Mouse (Mus musculus): ENCODE data around the gene Tmem234.

The Tmem234 gene

GRCm38 (mm10) chr4:129578466-129578865 is 22.0 kb upstream of the Tmem234 start, which contains the start of gene Fam167b:
TSS of gene Fam167b (minus strand) at chr4:129578549.
- no peak for DNase-seq (ENCODE audit: low read depth, low spot score)

GRCm38 (mm10) chr4:129580347-129580746 is 20.1 kb upstream of the Tmem234 start:
- DNase-seq (ENCODE audit: low read depth, low spot score), result no peak

GRCm38 (mm10) chr4:129582251-129582650 is 18.2 kb upstream of the Tmem234 start:
- no peak for DNase-seq (ENCODE audit: low read depth, low spot score)

GRCm38 (mm10) chr4:129584370-129584769 is 16.1 kb upstream of the Tmem234 start:
- DNase-seq (ENCODE audit: low read depth, low spot score), result no peak

- DNase-seq (ENCODE audit: low read depth, low spot score), result no peak
Measured at GRCm38 (mm10) chr4:129584884-129585608, 15.4 kb upstream of the Tmem234 start.

GRCm38 (mm10) chr4:129585773-129586172 is 14.7 kb upstream of the Tmem234 start:
- no peak for DNase-seq (ENCODE audit: low read depth, low spot score)

GRCm38 (mm10) chr4:129586943-129587342 is 13.5 kb upstream of the Tmem234 start:
- DNase-seq (ENCODE audit: low read depth, low spot score), result no peak

- DNase-seq (ENCODE audit: low read depth, low spot score), result no peak
Measured at GRCm38 (mm10) chr4:129588865-129589264, 11.6 kb upstream of the Tmem234 start.

GRCm38 (mm10) chr4:129608426-129609025 is 8.1 kb downstream of the Tmem234 start:
- peak; percentile 50 for DNase-seq (ENCODE audit: low read depth, low spot score)

- no peak for DNase-seq (ENCODE audit: low read depth, low spot score)
Measured at GRCm38 (mm10) chr4:129609139-129609631, 8.7 kb downstream of the Tmem234 start.

- no peak for DNase-seq (ENCODE audit: low read depth, low spot score)
Measured at GRCm38 (mm10) chr4:129610026-129610425, 9.6 kb downstream of the Tmem234 start.

GRCm38 (mm10) chr4:129610472-129610871 is 10.0 kb downstream of the Tmem234 start:
- DNase-seq (ENCODE audit: low read depth, low spot score), result no peak

- DNase-seq (ENCODE audit: low read depth, low spot score), result no peak
Measured at GRCm38 (mm10) chr4:129614093-129614492, 13.6 kb downstream of the Tmem234 start, which contains the start of gene Dcdc2b. TSS of gene Dcdc2b (minus strand) at chr4:129614257.

- DNase-seq (ENCODE audit: low read depth, low spot score), result no peak
Measured at GRCm38 (mm10) chr4:129615801-129616290, 15.4 kb downstream of the Tmem234 start.

GRCm38 (mm10) chr4:129616631-129617030 is 16.2 kb downstream of the Tmem234 start:
- DNase-seq (ENCODE audit: low read depth, low spot score), result no peak

GRCm38 (mm10) chr4:129617121-129617641 is 16.7 kb downstream of the Tmem234 start:
- DNase-seq (ENCODE audit: low read depth, low spot score), result no peak

- DNase-seq (ENCODE audit: low read depth, low spot score), result no peak
Measured at GRCm38 (mm10) chr4:129618031-129618430, 17.6 kb downstream of the Tmem234 start.

- DNase-seq (ENCODE audit: low read depth, low spot score), result peak; percentile 88
Measured at GRCm38 (mm10) chr4:129618786-129619691, 18.6 kb downstream of the Tmem234 start, which contains the start of gene Iqcc. TSS of gene Iqcc (minus strand) at chr4:129619099.

- DNase-seq (ENCODE audit: low read depth, low spot score), result no peak
Measured at GRCm38 (mm10) chr4:129620419-129621282, 20.2 kb downstream of the Tmem234 start.

- DNase-seq (ENCODE audit: low read depth, low spot score), result no peak
Measured at GRCm38 (mm10) chr4:129621283-129621841, 20.9 kb downstream of the Tmem234 start.
